Mouse (Mus musculus): ENCODE measurements around the gene Ms4a4b.

Ms4a4b gene

GRCm38 (mm10) chr19:11500796-11501195 lies 57.4 kb downstream of the Ms4a4b start:
- TF ChIP-seq POU5F1 (IDR thresholded peaks at IDR 0.05; ENCODE audit: borderline replicate concordance, low read length) (no peak), NANOG (IDR thresholded peaks at IDR 0.05; ENCODE audit: borderline replicate concordance, low read length) (no peak), CTCF (conservative IDR thresholded peaks at IDR 0.05; ENCODE audit: low read length) (no peak)
- H3K9me3 ChIP-seq (ENCODE audit: low read length), result no peaks in the 10 kb centered on the region
- no peaks in the 10 kb centered on the region for H3K36me3 ChIP-seq (ENCODE audit: insufficient read depth, low read length)
- no peaks in the 10 kb centered on the region for H3K27me3 ChIP-seq (ENCODE audit: insufficient read depth, low read length)
- H3K4me1 ChIP-seq (replicated peaks; ENCODE audit: low read depth, low read length), result no peaks in the 10 kb centered on the region
- no peak overlapping the region for H3K4me3 ChIP-seq (replicated peaks; ENCODE audit: low read length)

- H3K4me1 ChIP-seq (replicated peaks; ENCODE audit: low read depth, low read length), result no peaks in the 10 kb centered on the region
- H3K4me3 ChIP-seq (replicated peaks; ENCODE audit: low read length), result no peak overlapping the region
- TF ChIP-seq POU5F1 (IDR thresholded peaks at IDR 0.05; ENCODE audit: borderline replicate concordance, low read length) (no peak), CTCF (conservative IDR thresholded peaks at IDR 0.05; ENCODE audit: low read length) (no peak), NANOG (IDR thresholded peaks at IDR 0.05; ENCODE audit: borderline replicate concordance, low read length) (no peak)
- no peaks in the 10 kb centered on the region for H3K9me3 ChIP-seq (ENCODE audit: low read length)
- no peaks in the 10 kb centered on the region for H3K27me3 ChIP-seq (ENCODE audit: insufficient read depth, low read length)
- no peaks in the 10 kb centered on the region for H3K36me3 ChIP-seq (ENCODE audit: insufficient read depth, low read length)
These were observed 58.0 kb downstream of the Ms4a4b start for GRCm38 (mm10) chr19:11501326-11501725.

GRCm38 (mm10) chr19:11504857-11505256 lies 61.5 kb downstream of the Ms4a4b start:
- H3K9me3 ChIP-seq (ENCODE audit: low read length), result no peaks in the 10 kb centered on the region
- no peaks in the 10 kb centered on the region for H3K36me3 ChIP-seq (ENCODE audit: insufficient read depth, low read length)
- no peak overlapping the region for H3K4me3 ChIP-seq (replicated peaks; ENCODE audit: low read length)
- no peak for TF ChIP-seq NANOG (IDR thresholded peaks at IDR 0.05; ENCODE audit: borderline replicate concordance, low read length)
- H3K4me1 ChIP-seq (replicated peaks; ENCODE audit: low read depth, low read length), result no peaks in the 10 kb centered on the region
- no peaks in the 10 kb centered on the region for H3K27me3 ChIP-seq (ENCODE audit: insufficient read depth, low read length)

GRCm38 (mm10) chr19:11513458-11513857 lies 70.1 kb downstream of the Ms4a4b start:
- TF ChIP-seq POU5F1 (IDR thresholded peaks at IDR 0.05; ENCODE audit: borderline replicate concordance, low read length), result no peak
- no peak for TF ChIP-seq NANOG (IDR thresholded peaks at IDR 0.05; ENCODE audit: borderline replicate concordance, low read length)
- no peak for TF ChIP-seq CTCF (conservative IDR thresholded peaks at IDR 0.05; ENCODE audit: low read length)
- H3K9me3 ChIP-seq (ENCODE audit: low read length), result no peaks in the 10 kb centered on the region
- no peak overlapping the region for H3K4me3 ChIP-seq (replicated peaks; ENCODE audit: low read length)
- H3K27me3 ChIP-seq (ENCODE audit: insufficient read depth, low read length), result no peaks in the 10 kb centered on the region
- H3K4me1 ChIP-seq (replicated peaks; ENCODE audit: low read depth, low read length), result no peaks in the 10 kb centered on the region
- H3K36me3 ChIP-seq (ENCODE audit: insufficient read depth, low read length), result no peaks in the 10 kb centered on the region

- Histone ChIP-seq H3K27me3 (ENCODE audit: insufficient read depth, low read length) (no peaks in the 10 kb centered on the region), H3K9me3 (ENCODE audit: low read length) (no peaks in the 10 kb centered on the region), H3K4me3 (replicated peaks; ENCODE audit: low read length) (no peak within 1 kb of the TSS), H3K36me3 (ENCODE audit: insufficient read depth, low read length) (no peaks in the 10 kb centered on the region), H3K4me1 (replicated peaks; ENCODE audit: low read depth, low read length) (no peaks in the 10 kb centered on the region)
- no peak for TF ChIP-seq POU5F1 (IDR thresholded peaks at IDR 0.05; ENCODE audit: borderline replicate concordance, low read length)
- no peak for TF ChIP-seq CTCF (conservative IDR thresholded peaks at IDR 0.05; ENCODE audit: low read length)
- TF ChIP-seq NANOG (IDR thresholded peaks at IDR 0.05; ENCODE audit: borderline replicate concordance, low read length), result no peak
These were observed 72.9 kb downstream of the Ms4a4b start, which contains the start of gene Ms4a6b for GRCm38 (mm10) chr19:11516246-11516645. Ms4a6b (plus strand) TSS chr19:11516512.

Data from E14TG2a.4 (cell line).